Mouse (Mus musculus): ENCODE measurements around the gene Naa16.

DNA sequence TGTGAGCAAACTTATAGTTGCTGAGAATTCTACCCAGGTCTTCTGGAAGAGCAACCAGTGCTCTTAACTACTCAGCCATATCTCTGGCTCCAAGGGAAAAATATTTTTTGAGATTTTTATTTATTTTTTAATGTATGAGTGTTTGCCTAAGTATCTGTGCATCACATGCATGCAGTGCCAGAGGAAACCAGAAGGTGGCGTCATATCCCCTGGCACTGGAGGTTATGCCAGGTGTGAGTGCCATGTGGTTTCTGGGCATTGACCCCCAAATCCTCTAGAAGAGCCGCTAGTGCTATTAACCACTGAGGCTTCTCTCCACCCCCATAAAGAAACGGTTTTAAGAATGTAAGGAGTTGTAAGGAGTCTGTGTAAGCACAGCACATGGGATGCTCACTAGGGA, 102.3 kb downstream of the Naa16 start:
- TF ChIP-seq POLR2A (IDR thresholded peaks at IDR 0.05; ENCODE audit: low read depth, low read length) (no peak), CTCF (IDR thresholded peaks at IDR 0.05; ENCODE audit: extremely low read depth, insufficient read length, insufficient replicate concordance, low read depth, low read length) (peak; percentile 54; the same call in 1 of the 2 replicates)
